Mouse (Mus musculus) ovary, postnatal 14 days (tissue): Measurements from ENCODE around the gene Nsf.

Source experiments
- DNase-seq: peaks from one replicate; pipeline ENCODE4 v3.0.0; 2022; ENCODE audit warnings: low spot score

Gene Nsf

DNA sequence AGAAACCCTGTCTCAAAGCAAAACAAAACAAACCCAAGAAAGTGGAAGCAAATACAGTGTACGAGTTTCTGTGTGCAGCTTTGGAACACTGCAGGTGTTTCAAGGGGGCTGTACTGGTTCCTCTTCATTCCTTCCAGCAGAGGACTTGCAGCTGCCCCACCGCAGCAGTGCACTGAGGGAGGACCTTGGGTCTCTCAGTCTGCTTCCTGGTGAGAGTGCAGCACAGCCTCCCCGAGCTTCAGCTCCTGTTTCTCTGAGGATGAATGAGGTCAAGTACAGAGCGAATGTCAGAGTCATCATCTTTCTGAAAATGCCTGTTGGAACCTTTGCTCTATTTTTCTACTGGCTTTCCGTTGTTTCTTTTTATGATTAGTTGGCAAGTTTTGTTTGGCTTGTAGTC lies 12.5 kb downstream of the Nsf start:
- DNase-seq, result no peak

- no peak for DNase-seq
Measured at GRCm38 (mm10) chr11:103940887-103941286, 13.0 kb downstream of the Nsf start.

DNA sequence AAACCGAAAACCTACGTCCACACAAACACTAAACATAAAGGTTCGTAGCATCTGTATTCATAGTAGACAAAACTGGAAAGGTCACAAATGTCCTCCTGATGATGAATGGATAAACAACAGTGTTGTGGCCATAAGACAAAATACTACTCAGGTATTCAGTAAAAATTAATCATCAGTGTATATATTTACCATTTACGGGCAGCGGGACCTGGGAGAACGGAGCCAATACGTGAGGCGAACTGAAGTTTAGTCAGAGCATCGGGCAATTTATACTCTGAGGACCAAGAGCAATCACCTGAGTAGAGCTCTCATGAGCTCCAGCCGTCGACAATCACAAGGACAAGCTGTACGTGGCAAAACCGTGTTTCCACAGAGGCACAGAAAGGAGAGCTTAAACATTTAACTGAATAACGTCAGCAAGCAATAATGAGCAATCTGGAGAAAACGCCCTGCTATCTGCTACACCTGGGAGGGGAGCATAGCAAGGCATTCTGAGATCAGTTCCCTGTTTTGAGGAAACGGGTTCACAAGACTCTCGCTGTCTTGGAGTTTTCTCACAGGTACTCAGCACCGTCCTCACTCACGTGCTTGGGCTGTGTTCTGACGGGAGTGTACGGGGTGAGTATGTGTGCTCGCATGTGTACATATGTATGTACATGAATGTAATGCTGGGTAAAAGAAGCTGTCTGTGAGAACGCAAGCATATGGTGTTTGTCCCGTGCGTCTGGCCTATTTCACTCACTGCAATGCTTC lies 15.7 kb downstream of the Nsf start:
- no peak for DNase-seq

- DNase-seq, result no peak
Measured at GRCm38 (mm10) chr11:103937451-103937850, 16.4 kb downstream of the Nsf start.

DNA sequence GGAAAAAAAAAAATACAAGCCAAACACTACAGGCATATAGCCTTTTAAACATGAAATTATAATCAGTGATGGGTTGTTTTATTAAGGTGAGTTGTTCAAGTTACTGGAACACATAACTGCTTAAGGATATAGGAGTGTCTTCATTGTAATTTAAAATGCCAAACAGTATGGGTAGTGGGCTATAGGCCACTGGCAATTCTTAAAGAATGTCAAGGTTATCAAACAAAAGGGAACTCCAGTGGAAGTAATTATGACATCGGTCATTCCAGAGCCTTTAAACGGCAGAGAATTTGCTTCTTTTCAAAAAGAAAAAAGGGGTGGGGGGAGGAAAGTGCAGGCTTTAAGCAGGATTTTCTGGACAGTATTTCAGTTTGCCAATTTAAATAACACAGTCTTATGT lies 18.1 kb downstream of the Nsf start:
- DNase-seq, result no peak

- DNase-seq, result no peak
Measured at GRCm38 (mm10) chr11:103933886-103934285, 20.0 kb downstream of the Nsf start.

- DNase-seq, result no peak
Measured at GRCm38 (mm10) chr11:103923957-103924356, 29.9 kb downstream of the Nsf start.

DNA sequence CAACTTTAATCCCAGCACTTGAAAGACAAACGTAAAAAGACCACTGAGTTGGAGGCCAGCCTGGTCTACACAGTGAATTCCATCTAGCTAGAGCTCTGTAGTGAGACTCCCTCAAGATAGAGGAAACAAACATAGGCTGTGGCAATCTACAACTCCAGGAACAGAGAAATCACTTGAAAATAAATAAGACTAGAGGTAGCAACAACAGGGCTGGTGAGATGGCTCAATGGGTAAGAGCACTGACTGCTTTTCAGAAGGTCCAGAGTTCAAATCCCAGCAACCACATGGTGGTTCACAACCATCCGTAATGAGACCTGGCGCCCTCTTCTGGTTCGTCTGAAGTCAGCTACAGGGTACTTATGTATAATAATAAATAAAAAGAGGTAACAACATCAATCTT lies 30.6 kb downstream of the Nsf start:
- DNase-seq, result no peak

DNA sequence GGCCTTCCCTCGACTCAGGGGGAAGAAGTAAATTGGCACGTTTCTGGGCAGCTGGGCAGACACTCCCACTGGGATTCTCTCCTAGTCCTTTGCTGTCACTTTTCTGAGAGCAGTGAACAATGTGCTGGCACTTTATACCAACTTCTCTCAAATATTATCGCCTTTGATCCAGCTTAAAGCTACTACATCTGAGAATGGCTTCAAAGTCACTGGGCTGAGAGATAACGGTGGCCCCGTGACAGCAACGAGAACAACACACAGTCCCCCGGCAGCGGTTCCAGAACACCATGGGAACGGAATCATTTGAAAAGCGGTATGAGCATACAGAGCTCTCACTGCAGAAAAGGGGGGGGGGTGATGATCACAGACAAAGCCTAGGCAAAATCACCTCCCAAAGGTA lies 31.0 kb downstream of the Nsf start:
- DNase-seq, result no peak

DNA sequence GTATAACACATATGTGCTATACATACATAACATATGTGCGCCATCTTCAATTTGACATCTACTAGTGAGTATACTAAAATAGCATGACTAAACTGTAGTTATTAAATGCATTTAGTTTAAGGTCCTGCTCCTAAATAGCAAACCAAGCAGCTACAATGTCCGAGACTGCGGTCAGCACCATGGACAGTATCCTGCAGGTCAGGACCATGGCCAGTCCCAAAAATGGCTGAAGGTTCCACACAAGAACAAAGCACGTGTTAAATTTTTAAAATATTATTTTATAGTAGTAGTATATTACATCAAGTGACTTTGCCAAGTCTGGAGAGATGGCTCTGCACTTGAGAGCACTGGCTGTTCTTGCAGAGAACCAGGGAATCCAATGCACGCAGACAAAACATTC lies 33.2 kb downstream of the Nsf start:
- DNase-seq, result peak; percentile 44

DNA sequence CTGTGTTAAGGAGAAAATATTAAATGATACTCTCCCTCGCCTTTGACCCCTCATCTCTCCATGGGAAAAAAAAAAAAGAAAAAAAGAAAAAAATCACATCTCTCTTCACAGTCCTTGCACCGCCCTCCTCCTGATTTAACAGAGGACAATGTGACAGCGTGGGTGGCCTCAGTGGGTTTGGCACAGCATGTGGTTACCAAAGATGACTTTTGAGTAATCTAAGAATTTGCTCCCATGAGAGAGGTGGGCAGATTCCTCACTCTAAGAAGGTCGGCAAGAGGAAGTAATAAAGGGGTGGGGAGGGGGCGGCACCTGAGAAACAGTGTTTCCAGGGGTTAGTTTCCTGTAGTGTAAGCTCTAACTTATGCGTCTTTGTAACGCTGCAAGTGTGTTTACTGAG lies 37.0 kb downstream of the Nsf start:
- no peak for DNase-seq

GRCm38 (mm10) chr11:103915686-103916085 lies 38.2 kb downstream of the Nsf start:
- no peak for DNase-seq

GRCm38 (mm10) chr11:103910993-103911585 lies 42.8 kb downstream of the Nsf start:
- DNase-seq, result no peak

DNA sequence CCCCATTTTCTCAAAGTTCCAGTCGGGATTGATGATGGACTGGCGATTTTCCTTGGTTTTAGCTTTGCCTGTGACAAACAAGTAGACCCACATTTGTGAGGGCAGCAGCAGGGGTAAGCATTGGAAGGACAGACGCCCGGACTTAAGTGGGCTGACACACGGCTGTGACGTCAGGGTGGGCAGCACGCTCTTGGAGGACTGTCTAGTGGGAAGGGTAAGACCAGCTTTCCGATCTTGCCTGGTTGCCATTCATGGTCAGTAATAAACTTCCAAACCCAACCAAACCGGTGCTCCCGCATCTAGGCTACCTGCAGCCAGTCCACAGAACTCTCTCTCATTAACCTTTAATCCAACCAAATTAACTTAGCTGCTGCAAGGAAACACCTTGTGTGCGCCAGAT lies 43.3 kb downstream of the Nsf start:
- DNase-seq, result no peak

DNA sequence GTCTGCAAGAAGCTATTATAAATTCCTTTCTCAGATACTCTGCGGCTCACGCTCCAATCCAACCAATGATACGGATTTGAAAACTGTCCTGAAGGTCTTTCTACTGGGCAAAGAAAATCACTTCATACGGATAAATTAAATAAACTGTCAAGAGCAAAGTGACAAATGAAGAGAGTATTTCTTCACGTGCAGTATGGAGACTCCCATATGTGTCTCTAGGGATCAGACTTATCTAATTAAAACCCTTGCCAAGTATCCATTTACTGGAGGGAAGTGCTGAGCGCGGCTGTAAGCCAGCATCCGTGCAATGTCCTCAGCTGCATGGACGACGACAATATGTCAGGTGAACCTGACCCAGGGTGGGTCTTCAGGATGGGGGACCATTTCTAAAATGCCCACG lies 44.0 kb downstream of the Nsf start:
- no peak for DNase-seq

- DNase-seq, result no peak
Measured at GRCm38 (mm10) chr11:103909396-103909795, 44.5 kb downstream of the Nsf start.

DNA sequence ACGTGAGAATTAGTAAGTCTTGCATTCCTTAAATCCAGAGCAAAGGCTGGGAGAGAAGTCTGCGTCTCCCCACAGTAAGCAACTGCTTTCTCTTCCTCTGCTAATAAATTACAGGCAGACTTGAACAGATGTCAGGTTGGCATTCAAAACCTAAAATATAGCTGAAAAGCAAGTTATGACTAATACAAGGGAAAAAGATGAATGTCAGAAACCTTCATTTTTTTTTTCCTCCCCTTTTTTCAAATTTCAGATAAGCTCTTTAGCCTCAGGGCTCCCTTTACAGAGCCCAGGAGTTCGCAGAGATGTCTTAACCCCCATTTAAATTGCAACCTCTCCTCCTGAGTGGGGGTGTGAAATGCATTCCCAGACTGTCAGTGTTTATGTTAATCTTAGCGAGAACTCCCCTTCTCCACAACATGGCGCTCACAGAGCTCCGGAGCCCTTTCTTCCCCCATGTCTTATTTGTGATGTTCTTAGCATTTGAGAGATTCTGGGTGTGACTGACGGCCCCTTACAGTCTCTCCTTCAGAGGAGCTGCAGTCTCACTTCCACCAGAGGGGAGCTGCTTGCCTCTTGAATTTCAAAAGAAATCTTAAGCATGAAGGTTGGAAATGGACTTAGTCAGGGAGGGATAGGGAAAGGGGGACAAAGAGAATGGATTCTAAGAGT lies 47.7 kb downstream of the Nsf start:
- no peak for DNase-seq

DNA sequence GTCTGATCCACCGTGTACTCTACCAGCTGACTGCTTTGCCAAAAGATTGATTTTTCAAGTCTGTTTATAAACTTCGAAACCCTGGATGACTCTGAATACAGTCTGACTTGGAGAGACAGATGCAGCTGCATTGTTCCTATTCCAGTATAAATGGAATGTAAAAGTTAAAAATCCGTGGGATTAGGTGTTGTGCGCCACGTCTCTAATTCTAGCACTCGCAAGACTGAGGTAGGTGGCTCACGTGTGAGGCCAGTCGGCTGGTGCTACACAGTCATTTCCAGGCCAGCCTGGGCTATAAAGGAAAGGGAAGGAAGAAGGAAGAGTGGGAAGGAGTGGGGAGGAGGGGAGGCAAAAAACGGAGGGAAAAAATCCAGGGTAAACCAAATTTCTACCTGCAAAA lies 48.4 kb downstream of the Nsf start:
- DNase-seq, result no peak

DNA sequence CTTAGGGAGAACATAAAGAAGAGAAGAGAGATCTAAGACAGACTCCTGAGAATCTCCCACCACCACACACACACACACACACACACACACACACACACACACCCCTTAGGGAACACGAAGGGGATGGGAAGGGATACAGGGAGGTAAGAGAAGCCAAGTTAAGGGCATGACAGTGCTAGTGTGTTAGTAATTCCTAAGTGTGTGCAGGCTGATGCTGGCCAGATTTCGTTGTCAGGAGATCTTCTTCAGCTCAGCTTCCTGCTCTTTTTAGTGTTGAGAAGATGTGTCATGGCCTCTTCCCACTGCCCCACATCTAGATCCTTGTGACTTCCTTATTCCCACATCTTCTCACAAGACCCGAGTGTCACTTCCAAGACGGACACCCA lies 52.3 kb downstream of the Nsf start:
- DNase-seq, result no peak

GRCm38 (mm10) chr11:103900803-103901580 lies 52.9 kb downstream of the Nsf start:
- peak; percentile 3 for DNase-seq

- DNase-seq, result no peak
Measured at GRCm38 (mm10) chr11:103896966-103897750, 56.7 kb downstream of the Nsf start.

- DNase-seq, result no peak
Measured at GRCm38 (mm10) chr11:103896056-103896455, 57.8 kb downstream of the Nsf start.
